Mouse (Mus musculus): ENCODE measurements around the gene Bcdin3d.
A peak's percentile ranks its signal among the peaks of the same experiment; 100 is the strongest.

The Bcdin3d gene

DNA sequence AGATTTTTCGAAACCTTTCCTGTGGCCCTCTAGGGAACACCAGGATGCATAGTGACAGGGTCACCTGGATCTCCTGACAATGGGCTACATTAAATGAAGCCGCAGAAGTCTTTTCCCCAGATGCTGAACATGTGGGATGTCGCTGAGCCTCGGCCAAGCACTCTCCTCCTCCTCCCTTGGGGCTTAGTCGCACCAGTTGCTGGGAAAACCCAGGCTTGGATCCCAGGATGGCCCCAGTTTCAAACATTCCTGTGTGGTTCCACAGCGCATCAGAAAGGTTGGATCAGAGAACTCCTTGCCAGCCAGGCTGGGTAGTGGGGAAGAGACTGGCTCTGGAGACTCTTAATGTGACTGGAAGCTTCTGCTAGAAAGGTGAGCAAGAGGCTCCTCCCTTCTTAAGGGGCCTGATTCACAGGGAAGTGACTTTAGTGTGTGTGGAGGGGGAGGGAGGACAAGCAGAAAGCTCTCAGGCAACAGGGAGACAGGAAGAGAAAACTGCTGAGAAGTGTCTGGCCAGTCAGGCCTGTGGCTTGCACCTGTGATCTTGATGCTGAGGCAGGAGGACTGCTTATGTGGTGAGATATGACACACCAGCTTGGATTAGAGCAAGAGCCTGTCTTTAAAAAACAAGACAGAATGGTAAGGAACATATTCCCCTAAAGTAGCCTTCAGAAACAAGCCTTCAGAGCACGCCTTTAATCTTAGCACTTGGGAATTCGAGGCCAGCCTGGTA lies 35.4 kb downstream of the Bcdin3d start:
- DNase-seq: peak in 1 of 2 experiments; percentile 11

GRCm38 (mm10) chr15:99433913-99434312 lies 40.6 kb downstream of the Bcdin3d start:
- peak in 1 of 2 experiments; percentile 22 for DNase-seq

DNA sequence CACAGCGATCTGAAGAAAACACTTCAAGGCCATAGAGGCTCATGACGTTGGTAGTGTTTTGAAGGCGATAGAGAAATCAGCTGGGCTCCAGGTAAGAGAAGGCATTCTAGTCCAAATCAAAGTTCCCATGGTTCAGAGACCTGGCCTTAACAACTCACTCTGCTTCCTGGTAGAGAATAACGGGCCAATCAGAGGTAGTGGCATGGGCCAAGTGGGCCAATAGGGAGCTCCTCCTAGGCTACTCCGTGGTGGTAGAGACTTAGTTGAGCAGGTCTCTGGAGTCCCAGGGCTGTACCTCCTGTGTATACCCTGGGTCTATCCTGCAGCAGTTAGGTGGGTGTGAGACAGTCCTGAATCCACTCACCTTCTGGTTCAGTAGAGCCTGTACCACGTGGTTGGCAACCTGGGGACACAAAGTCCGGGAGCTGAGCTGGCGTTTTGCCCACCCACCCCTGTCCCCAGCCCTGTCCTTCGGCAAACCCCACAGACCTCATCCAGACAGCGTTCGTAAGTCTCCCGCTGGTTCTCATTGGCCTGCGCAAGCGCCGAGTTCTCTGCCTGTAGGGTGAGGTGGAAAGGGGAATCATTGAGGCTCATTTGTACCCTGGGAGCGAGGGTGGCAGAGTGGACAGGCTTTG lies 41.3 kb downstream of the Bcdin3d start:
- DNase-seq: peak in 1 of 2 experiments; percentile 30

DNA sequence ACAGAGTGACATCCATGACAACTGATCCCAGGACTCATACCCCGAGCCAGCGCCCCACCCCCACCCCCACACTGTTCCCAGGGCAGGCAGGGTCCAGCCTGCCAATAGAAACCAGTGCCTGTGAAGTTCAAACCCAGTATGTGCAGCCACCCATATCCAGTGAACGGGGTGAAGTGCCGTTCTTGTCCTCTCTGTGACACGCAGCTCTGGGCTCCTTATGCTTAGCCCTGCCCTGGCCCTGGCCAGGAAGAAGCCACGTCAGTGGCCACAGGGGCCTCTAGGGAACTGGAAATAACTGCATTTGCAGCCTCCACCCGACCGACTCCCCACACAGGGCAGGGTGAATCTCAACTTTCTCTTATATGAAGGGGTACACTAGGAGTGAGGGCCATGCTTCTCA lies 42.6 kb downstream of the Bcdin3d start:
- DNase-seq: peak in 1 of 2 experiments; percentile 48

GRCm38 (mm10) chr15:99431504-99431903 lies 43.0 kb downstream of the Bcdin3d start:
- DNase-seq: peak in 1 of 2 experiments; percentile 4

DNA sequence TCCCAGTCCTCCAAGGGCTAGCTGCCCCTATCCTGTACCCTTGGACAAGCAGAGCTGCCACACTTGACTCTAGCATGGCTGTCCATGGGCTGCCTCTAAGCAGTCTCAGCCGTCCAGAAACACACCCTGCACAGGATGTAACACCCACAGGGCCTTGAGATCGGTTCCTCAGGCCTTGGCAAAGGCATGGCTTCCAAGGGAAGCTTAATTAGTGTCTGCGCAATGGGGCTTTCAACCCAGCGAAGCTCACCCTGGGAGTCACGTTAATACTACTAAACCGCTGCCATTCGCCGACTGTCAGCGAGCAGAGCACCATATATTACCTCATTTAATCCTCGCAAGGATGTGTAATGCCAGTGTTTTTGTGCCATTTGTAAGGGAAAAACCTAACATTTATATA lies 43.5 kb downstream of the Bcdin3d start:
- DNase-seq: no peak

DNA sequence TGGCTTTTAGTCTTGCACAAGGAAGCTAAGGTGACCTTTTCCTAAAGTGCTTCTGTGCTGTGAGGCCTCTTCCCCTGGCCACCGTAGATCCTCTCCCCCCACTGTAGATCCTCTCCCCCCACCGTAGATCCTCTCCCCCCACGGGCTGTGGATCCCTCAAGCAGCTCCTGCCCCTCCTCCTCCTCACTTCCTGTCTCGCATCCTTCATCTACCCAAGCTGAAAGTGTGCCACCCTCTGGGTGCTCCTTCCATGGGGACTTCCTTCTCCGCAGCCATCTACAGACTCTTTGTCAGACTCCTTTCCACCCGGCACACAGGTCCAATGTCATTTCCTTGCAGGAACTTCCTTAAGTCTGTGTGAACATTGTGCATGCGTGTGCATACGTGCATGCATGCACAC lies 44.1 kb downstream of the Bcdin3d start:
- no peak for DNase-seq

GRCm38 (mm10) chr15:99423884-99424283 lies 50.6 kb downstream of the Bcdin3d start:
- DNase-seq: no peak

DNA sequence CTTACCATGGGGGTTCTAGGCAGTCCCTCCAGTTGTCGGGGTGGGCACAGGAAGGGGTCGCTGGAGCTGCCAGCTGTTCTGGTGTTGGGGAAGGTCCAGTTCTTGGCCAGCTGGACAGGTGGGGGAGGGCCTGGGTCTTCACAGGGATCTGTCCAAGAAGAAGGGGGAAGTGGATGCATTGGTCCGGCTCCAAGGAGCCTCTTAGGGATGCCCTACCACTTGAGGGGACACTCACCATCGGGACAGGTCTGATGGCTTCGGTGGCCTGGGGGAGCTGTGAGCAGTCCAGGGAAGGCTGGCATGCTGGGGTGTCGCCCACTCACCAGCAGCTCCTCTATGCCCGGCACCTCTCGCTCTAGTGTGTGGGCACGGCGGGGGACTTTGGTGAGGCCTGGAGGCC lies 51.4 kb downstream of the Bcdin3d start:
- DNase-seq: no peak

- DNase-seq: no peak
Observed at GRCm38 (mm10) chr15:99422551-99422950, 52.0 kb downstream of the Bcdin3d start.

DNA sequence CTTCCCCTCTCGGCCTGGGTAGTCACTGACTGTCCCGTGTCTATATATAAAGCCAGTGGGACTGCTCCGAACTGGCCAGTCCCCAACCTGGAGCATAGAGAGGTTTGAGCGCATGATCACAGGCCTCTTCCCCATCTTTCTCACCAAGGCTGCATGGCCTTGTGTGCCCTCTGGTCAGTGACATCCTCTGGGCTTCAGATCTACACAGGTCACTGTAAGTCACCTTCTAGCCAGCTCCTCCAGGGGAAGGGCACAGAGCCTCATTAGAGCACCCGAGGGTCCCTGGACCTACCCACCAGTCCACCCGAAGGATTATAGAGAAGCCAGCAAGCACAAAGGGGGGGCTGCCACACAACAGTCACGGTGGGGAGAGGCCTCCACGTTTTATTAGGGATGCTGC lies 52.9 kb downstream of the Bcdin3d start:
- no peak for DNase-seq

DNA sequence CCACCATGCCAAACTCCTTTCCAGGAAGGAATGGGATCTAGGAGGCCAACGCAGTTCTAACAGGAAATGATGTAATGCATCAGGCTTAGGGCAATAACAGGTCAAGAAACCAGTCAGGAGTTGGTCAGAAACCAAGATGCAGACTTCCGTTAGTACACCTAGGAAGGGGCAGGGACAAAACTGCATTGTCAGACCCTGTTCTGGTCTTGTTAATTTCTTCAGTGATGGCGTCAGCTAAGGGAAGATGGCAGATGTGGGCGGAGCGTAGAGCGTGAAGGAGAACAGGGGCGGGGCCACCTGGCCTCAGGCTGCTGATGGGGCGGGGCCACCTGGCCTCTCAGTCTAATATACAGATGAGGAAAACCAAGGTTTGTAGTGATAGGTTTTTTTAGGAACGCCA lies 53.4 kb downstream of the Bcdin3d start:
- DNase-seq: peak; percentile 50 to 67

DNA sequence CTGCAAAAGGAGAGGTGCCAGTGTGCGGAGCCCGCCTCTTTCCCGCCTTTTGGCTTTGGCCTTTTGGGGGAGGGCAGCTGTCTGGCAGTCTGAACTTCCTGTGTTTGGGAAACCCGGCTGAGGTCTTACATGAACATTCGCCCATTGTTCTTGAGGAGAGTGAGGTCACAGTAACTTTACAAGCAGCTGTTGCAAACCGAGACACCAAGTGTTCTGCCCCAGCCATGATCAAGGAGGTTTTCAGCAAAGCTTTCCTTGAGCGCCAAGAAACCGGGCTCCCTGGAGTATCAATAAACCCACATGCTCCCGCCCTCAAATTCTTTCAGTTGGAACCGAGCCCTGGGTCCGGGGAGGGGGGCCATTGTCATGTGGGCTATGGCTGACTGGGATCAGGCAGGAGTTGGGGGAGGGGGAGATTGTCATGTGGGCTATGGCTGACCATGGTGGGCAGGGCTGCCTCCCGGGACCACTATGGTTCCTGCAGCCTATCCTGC lies 54.0 kb downstream of the Bcdin3d start:
- DNase-seq: peak; percentile 87 to 91

GRCm38 (mm10) chr15:99420101-99420500 lies 54.4 kb downstream of the Bcdin3d start:
- DNase-seq: no peak

Measured in kidney, postnatal 4 days (tissue).